In the genomic region with DNA sequence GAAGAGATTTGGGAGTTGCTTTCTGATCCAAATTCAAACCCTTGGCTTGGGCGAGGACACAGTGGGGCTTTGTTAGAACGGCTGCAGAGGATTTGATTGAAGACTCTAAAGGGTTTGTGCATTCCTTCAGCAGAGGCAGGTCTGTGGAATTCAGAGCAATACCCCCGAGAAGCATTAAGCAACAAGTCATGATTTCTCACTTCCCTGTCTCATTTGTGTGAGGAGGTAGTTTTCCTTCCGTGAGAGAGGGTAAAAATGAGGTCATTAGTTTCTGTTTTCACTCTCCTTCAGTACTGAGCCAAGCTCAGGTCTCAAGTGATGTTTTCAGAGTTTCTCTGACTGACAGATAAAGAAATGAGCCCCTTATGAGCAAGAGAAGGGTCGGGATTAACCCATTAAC, we compare ENCODE assay signal across 10 mouse cellular contexts.
DNase-seq lines count a peak whose midpoint lies in the region; ATAC-seq lines count a peak whose summit lies in the region.
"Had no signal": no experiment of that assay in that cellular context is flagged by ENCODE, and none has a peak within 500 bp of the region (broad histone marks: within the 10 kb centered on the region; RNA-seq: fewer than 3 reads in every experiment).

No protein-coding gene starts in this region.

- H3K36me3 ChIP-seq in kidney, embryonic 16.5 days (ENCODE audit: insufficient read depth, low read length): no peaks in the 10 kb centered on the region
- H3K36me3 ChIP-seq in embryonic facial prominence, embryonic 11.5 days (replicated peaks; ENCODE audit: control insufficient read depth, insufficient read depth, low read depth, low read length): no peaks in the 10 kb centered on the region
- H3K36me3 ChIP-seq in hindbrain, embryonic 14.5 days (replicated peaks; ENCODE audit: control insufficient read depth, insufficient read depth): no peaks in the 10 kb centered on the region
- no peaks in the 10 kb centered on the region for H3K36me3 ChIP-seq in neural tube, embryonic 15.5 days

- H3K4me2 ChIP-seq in kidney, embryonic 16.5 days (replicated peaks; ENCODE audit: low read depth, low read length): peak overlapping the region; percentile 20
- H3K4me2 ChIP-seq in embryonic facial prominence, embryonic 11.5 days (ENCODE audit: low read depth, low read length): no peak overlapping the region; the same call in 1 of the 2 replicates
- peak overlapping the region; percentile 29 for H3K4me2 ChIP-seq in hindbrain, embryonic 14.5 days (replicated peaks)
- peak overlapping the region; percentile 19 for H3K4me2 ChIP-seq in neural tube, embryonic 15.5 days

- H3K9ac ChIP-seq in kidney, embryonic 16.5 days (replicated peaks; ENCODE audit: low read length): 0 out of 2 replicates have a peak overlapping the region, but pooled peaks have one; percentile 28
- no peak overlapping the region for H3K9ac ChIP-seq in embryonic facial prominence, embryonic 11.5 days (replicated peaks; ENCODE audit: low read length)
- H3K9ac ChIP-seq in hindbrain, embryonic 14.5 days: no peak overlapping the region
- H3K9ac ChIP-seq in neural tube, embryonic 15.5 days (replicated peaks): no peak overlapping the region

- no peak overlapping the region for H3K4me3 ChIP-seq in kidney, embryonic 16.5 days (ENCODE audit: low read length)
- H3K4me3 ChIP-seq in embryonic facial prominence, embryonic 11.5 days (ENCODE audit: low read depth, low read length): no peak overlapping the region
- no peak overlapping the region for H3K4me3 ChIP-seq in hindbrain, embryonic 14.5 days (replicated peaks; ENCODE audit: low read length)
- H3K4me3 ChIP-seq in neural tube, embryonic 15.5 days (replicated peaks): no peak overlapping the region
- H3K4me3 ChIP-seq: myocyte had no signal

- DNase-seq in kidney, adult 18-20 months: no peak
- DNase-seq in embryonic facial prominence, embryonic 11.5 days (ENCODE audit: low spot score): peak; percentile 50
- no peak for DNase-seq in hindbrain, embryonic 14.5 days (ENCODE audit: low spot score)
- no peak for DNase-seq in adrenal gland, adult 18-20 months (ENCODE audit: low spot score in 2 of 2)
- no peak for DNase-seq in ovary, adult 18-20 months (ENCODE audit: low spot score)

- no peaks in the 10 kb centered on the region for H3K9me3 ChIP-seq in kidney, embryonic 16.5 days (ENCODE audit: low read length)
- no peaks in the 10 kb centered on the region for H3K9me3 ChIP-seq in embryonic facial prominence, embryonic 11.5 days (replicated peaks; ENCODE audit: control insufficient read depth, low read length)
- H3K9me3 ChIP-seq in hindbrain, embryonic 14.5 days (ENCODE audit: control insufficient read depth, low read length): no peaks in the 10 kb centered on the region
- no peaks in the 10 kb centered on the region for H3K9me3 ChIP-seq in neural tube, embryonic 15.5 days (replicated peaks)

- ATAC-seq in kidney, embryonic 16.5 days (ENCODE audit: low FRiP score, low TSS enrichment): peak; percentile 67; the same call in 1 of the 2 replicates
- peak; percentile 59; the same call in 1 of the 2 replicates for ATAC-seq in embryonic facial prominence, embryonic 11.5 days (replicated peaks; ENCODE audit: insufficient number of reproducible peaks, low FRiP score, low TSS enrichment, low read depth)
- ATAC-seq in hindbrain, embryonic 14.5 days (ENCODE audit: low FRiP score): peak; percentile 51; the same call in 1 of the 2 replicates
- ATAC-seq in neural tube, embryonic 15.5 days (ENCODE audit: low FRiP score): no peak
- no peak for ATAC-seq in megakaryocyte, adult 5-6 weeks (ENCODE audit: poor library complexity, severe bottlenecking)
- ATAC-seq: intestine, embryonic 16.5 days had no signal

- H3K27ac ChIP-seq in kidney, embryonic 16.5 days (ENCODE audit: low read length): peak overlapping the region; percentile 25; the same call in 1 of the 2 replicates
- H3K27ac ChIP-seq in embryonic facial prominence, embryonic 11.5 days (replicated peaks; ENCODE audit: low read depth, low read length): 0 out of 2 replicates have a peak overlapping the region, but pooled peaks have one; percentile 8
- H3K27ac ChIP-seq in hindbrain, embryonic 14.5 days: no peak overlapping the region
- H3K27ac ChIP-seq in neural tube, embryonic 15.5 days (replicated peaks): no peak overlapping the region

- no peaks in the 10 kb centered on the region for H3K27me3 ChIP-seq in kidney, embryonic 16.5 days (ENCODE audit: insufficient read depth, low read length)
- no peaks in the 10 kb centered on the region for H3K27me3 ChIP-seq in embryonic facial prominence, embryonic 11.5 days (ENCODE audit: control insufficient read depth, insufficient read depth, low read length)
- H3K27me3 ChIP-seq in hindbrain, embryonic 14.5 days (ENCODE audit: control insufficient read depth, insufficient read depth, low read length): no peaks in the 10 kb centered on the region
- no peaks in the 10 kb centered on the region for H3K27me3 ChIP-seq in neural tube, embryonic 15.5 days (replicated peaks)

- WGBS in kidney, embryonic 16.5 days: 10% methylated on average over 5 of the region's 5 CpGs
- WGBS in embryonic facial prominence, embryonic 11.5 days: 9% methylated on average over 5 of the region's 5 CpGs
- WGBS in hindbrain, embryonic 14.5 days: 21% methylated on average over 5 of the region's 5 CpGs
- WGBS in neural tube, embryonic 15.5 days: 36% methylated on average over 5 of the region's 5 CpGs

- no peaks in the 10 kb centered on the region for H3K4me1 ChIP-seq in kidney, embryonic 16.5 days (ENCODE audit: insufficient read depth, low read length)
- no peaks in the 10 kb centered on the region for H3K4me1 ChIP-seq in embryonic facial prominence, embryonic 11.5 days (ENCODE audit: control insufficient read depth, insufficient read depth, low read length)
- H3K4me1 ChIP-seq in hindbrain, embryonic 14.5 days (replicated peaks; ENCODE audit: control insufficient read depth, insufficient read depth, low read length): no peaks in the 10 kb centered on the region
- H3K4me1 ChIP-seq in neural tube, embryonic 15.5 days: no peaks in the 10 kb centered on the region

Comparison
In these comparisons a context has a peak if more than half of its experiments do, and no peak if none do; other contexts are left out.
1. ATAC-seq: peak in kidney, embryonic 16.5 days (single experiment), embryonic facial prominence, embryonic 11.5 days (single experiment) and hindbrain, embryonic 14.5 days (single experiment); none in neural tube, embryonic 15.5 days (single experiment) and megakaryocyte, adult 5-6 weeks (single experiment).
2. H3K27ac ChIP-seq: peak in kidney, embryonic 16.5 days (single experiment) and embryonic facial prominence, embryonic 11.5 days (single experiment); none in hindbrain, embryonic 14.5 days (single experiment) and neural tube, embryonic 15.5 days (single experiment).